Comparison of ENCODE assay signal across 22 mouse cellular contexts in the genomic region with DNA sequence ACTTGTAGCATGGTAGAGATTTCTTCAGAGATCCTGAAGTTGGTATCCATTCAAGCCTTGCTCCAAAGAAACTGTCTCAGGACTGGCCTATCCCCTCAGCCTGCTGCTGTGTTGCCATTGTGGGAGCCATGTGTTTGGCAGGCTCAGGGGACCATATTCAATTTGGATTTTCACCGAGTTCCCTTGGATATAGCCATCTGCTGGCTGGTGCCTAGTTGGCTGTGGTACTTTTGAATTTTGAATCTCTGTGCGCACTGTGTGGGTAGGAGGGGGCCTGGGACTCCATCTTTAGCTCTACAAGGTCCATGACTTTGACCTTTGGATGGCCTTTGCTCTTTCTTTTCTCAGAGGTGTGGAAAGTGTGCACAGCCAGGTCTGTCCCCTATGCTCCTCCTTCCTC.
A peak's percentile ranks its signal among the peaks of the same experiment; 100 is the strongest.
DNase-seq lines count a peak whose midpoint lies in the region; ATAC-seq lines count a peak whose summit lies in the region.
"Had no signal": no experiment of that assay in that cellular context is flagged by ENCODE, and none has a peak within 500 bp of the region (broad histone marks: within the 10 kb centered on the region; RNA-seq: fewer than 3 reads in every experiment).

No protein-coding gene starts in this region.

- no peak overlapping the region for H3K9ac ChIP-seq in hindbrain, embryonic 15.5 days
- H3K9ac ChIP-seq: limb, embryonic 15.5 days had no signal

- no peaks in the 10 kb centered on the region for H3K36me3 ChIP-seq in hindbrain, embryonic 15.5 days
- H3K36me3 ChIP-seq in hindbrain, embryonic 10.5 days = no peaks in the 10 kb centered on the region
- H3K36me3 ChIP-seq: embryonic facial prominence, embryonic 10.5 days; G1E; limb, embryonic 15.5 days had no signal

- DNase-seq in cerebellum, adult 9-11 months = peak; percentile 32
- DNase-seq in cerebellum, postnatal 4 days (ENCODE audit: low spot score in 2 of 2) = no peak
- no peak for DNase-seq in hindbrain, embryonic 10.5 days (ENCODE audit: low spot score)
- DNase-seq in brain, adult 2 months (ENCODE audit: low read depth, low spot score) = peak; percentile 55
- DNase-seq in layer of hippocampus, postnatal 14 days (ENCODE audit: low spot score in 2 of 2) = peak; percentile 29 to 71
- no peak for DNase-seq in spleen, adult 18-20 months
- DNase-seq: adrenal gland, postnatal 14 days; gastrocnemius, postnatal 14 days; heart, adult 2 months; heart, postnatal 36 days; kidney, adult 2 months; kidney, postnatal 14 days; lung, postnatal 14 days; midbrain, embryonic 14.5 days; thymus, postnatal 36 days had no signal

- no peak overlapping the region for H3K27ac ChIP-seq in hindbrain, embryonic 15.5 days (replicated peaks)
- H3K27ac ChIP-seq in hindbrain, embryonic 10.5 days = no peak overlapping the region
- H3K27ac ChIP-seq: embryonic facial prominence, embryonic 10.5 days; heart, adult 2 months; limb, embryonic 15.5 days had no signal

- H3K4me1 ChIP-seq in hindbrain, embryonic 15.5 days (replicated peaks) = no peaks in the 10 kb centered on the region
- no peaks in the 10 kb centered on the region for H3K4me1 ChIP-seq in hindbrain, embryonic 10.5 days (replicated peaks)
- H3K4me1 ChIP-seq: embryonic facial prominence, embryonic 10.5 days; limb, embryonic 15.5 days had no signal

- WGBS in hindbrain, embryonic 15.5 days = 74% methylated on average over 2 of the region's 2 CpGs
- WGBS in hindbrain, embryonic 10.5 days = 90% methylated on average over 2 of the region's 2 CpGs

- no peaks in the 10 kb centered on the region for H3K9me3 ChIP-seq in hindbrain, embryonic 15.5 days
- H3K9me3 ChIP-seq in hindbrain, embryonic 10.5 days = no peaks in the 10 kb centered on the region
- H3K9me3 ChIP-seq: embryonic facial prominence, embryonic 10.5 days; G1E; limb, embryonic 15.5 days; megakaryocyte, embryonic 14.5 days had no signal

- no peak overlapping the region for H3K4me2 ChIP-seq in hindbrain, embryonic 15.5 days
- H3K4me2 ChIP-seq: limb, embryonic 15.5 days had no signal

- ATAC-seq in hindbrain, embryonic 15.5 days (ENCODE audit: low FRiP score, low read depth) = peak; percentile 19; the same call in 1 of the 2 replicates
- ATAC-seq: inflammation-experienced regulatory T-cells, adult 6 months had no signal

- no peaks in the 10 kb centered on the region for H3K27me3 ChIP-seq in hindbrain, embryonic 15.5 days
- no peaks in the 10 kb centered on the region for H3K27me3 ChIP-seq in hindbrain, embryonic 10.5 days (ENCODE audit: insufficient read depth, poor library complexity, severe bottlenecking)
- H3K27me3 ChIP-seq: limb, embryonic 15.5 days; megakaryocyte, embryonic 14.5 days had no signal

- no peak overlapping the region for H3K4me3 ChIP-seq in hindbrain, embryonic 15.5 days
- no peak overlapping the region for H3K4me3 ChIP-seq in hindbrain, embryonic 10.5 days
- H3K4me3 ChIP-seq: embryonic facial prominence, embryonic 10.5 days; heart, adult 2 months; limb, embryonic 15.5 days; megakaryocyte, embryonic 14.5 days; myocyte had no signal

Comparison
In these comparisons a context has a peak if more than half of its experiments do, and no peak if none do; other contexts are left out.
1. DNase-seq: peak in cerebellum, adult 9-11 months (single experiment), brain, adult 2 months (single experiment) and layer of hippocampus, postnatal 14 days (2 of 2); none in cerebellum, postnatal 4 days (0 of 2), hindbrain, embryonic 10.5 days (single experiment) and spleen, adult 18-20 months (0 of 2).